Mouse (Mus musculus) heart, adult 2 months (tissue): Measurements from ENCODE around the gene Aldh3b2.

Source experiments
- CTCF ChIP-seq: fragments of 200-600 bp; IDR thresholded peaks from 2 replicates; pipeline ENCODE4 v1.8.1; 2022; ENCODE audit warnings: antibody characterized with exemption, mild to moderate bottlenecking, moderate library complexity
- POLR2A ChIP-seq: fragments of 200-500 bp; IDR thresholded peaks from 2 replicates; pipeline ENCODE4 v1.6.1; 2011; ENCODE audit warnings: mild to moderate bottlenecking, low read depth, low read length, control low read depth; ENCODE audit not compliant: insufficient read depth

- TF ChIP-seq CTCF (peak; percentile 100), POLR2A (no peak)
These were observed 25.4 kb upstream of the Aldh3b2 start for GRCm38 (mm10) chr19:3946715-3947114.
